Mouse (Mus musculus) intestine, postnatal 0 days (tissue): Measurements from ENCODE around the gene Cdk2. TPM values are rescaled to one million over a fixed set of nuclear protein-coding genes. Genes with fewer than 3 reads are reported as not detected.

ENCODE experiments used
- ATAC-seq: fragments of 200-750 bp; cut with Nextera tagmentation; 2 replicates; pipeline ENCODE4 v1.8.0; 2017; ENCODE audit warnings: mild to moderate bottlenecking, moderate TSS enrichment, moderate library complexity
- H3K27ac ChIP-seq: fragments of 300-500 bp; sonication (generic); 2 replicates; pipeline ENCODE4 v1.5.1; 2014; ENCODE audit warnings: mild to moderate bottlenecking, low read depth, low read length, moderate library complexity
- H3K27me3 ChIP-seq: fragments of 300-500 bp; sonication (generic); replicated peaks from 2 replicates; pipeline ENCODE4 v1.6.1; 2014; ENCODE audit warnings: low read length, mixed read lengths; ENCODE audit not compliant: control insufficient read depth, insufficient read depth
- H3K36me3 ChIP-seq: fragments of 300-500 bp; sonication (generic); 2 replicates; pipeline ENCODE4 v1.6.1; 2014; ENCODE audit warnings: mild to moderate bottlenecking, moderate library complexity; ENCODE audit not compliant: control insufficient read depth, insufficient read depth
- H3K4me1 ChIP-seq: fragments of 300-500 bp; sonication (generic); replicated peaks from 2 replicates; pipeline ENCODE4 v1.6.1; 2014; ENCODE audit warnings: antibody characterized with exemption, low read length, mixed read lengths; ENCODE audit not compliant: control insufficient read depth, insufficient read depth
- H3K4me2 ChIP-seq: fragments of 300-500 bp; sonication (generic); replicated peaks from 2 replicates; pipeline ENCODE4 v1.6.1; 2014; ENCODE audit warnings: low read depth, mild to moderate bottlenecking, moderate library complexity
- H3K4me3 ChIP-seq: fragments of 300-500 bp; sonication (generic); 2 replicates; pipeline ENCODE4 v1.5.1; 2014; ENCODE audit warnings: low read depth, low read length
- H3K9ac ChIP-seq: fragments of 300-500 bp; sonication (generic); 2 replicates; pipeline ENCODE4 v1.6.1; 2014; ENCODE audit warnings: mild to moderate bottlenecking, low read depth, low read length
- H3K9me3 ChIP-seq: fragments of 300-500 bp; sonication (generic); 2 replicates; pipeline ENCODE4 v1.6.1; 2016; ENCODE audit warnings: mixed run types; ENCODE audit not compliant: control insufficient read depth
- CTCF ChIP-seq: sonication (generic); IDR thresholded peaks from 2 replicates; pipeline ENCODE4 v1.5.1; 2016; ENCODE audit warnings: low read depth, mild to moderate bottlenecking, control low read depth, antibody characterized with exemption, moderate library complexity
- WGBS: fragments of 180-500 bp; shearing (Covaris S2); extraction: QIAGEN DNeasy Blood & Tissue Kit; methylation state at CpG from one replicate; pipeline ENCODE4 v1.1.7; 2014; 5-methylcytosine and 5-hydroxymethylcytosine counted together
- polyA plus RNA-seq: library from polyadenylated mRNA; unstranded; fragments of >200 nt; fragmentation: Nextera tagmentation; extraction: Ambion mirVana; gene quantifications from 2 replicates; pipeline ENCODE4 v1.2.1, GENCODE M21; 2015

The Cdk2 gene
- polyA plus RNA-seq, 1 experiment from 2014 or later, result 23.3 TPM

- ATAC-seq, result no peak
- no peaks in the 10 kb centered on the region for H3K27me3 ChIP-seq
- H3K27ac ChIP-seq, result no peak overlapping the region
- no peak overlapping the region for H3K9ac ChIP-seq
- no peaks in the 10 kb centered on the region for H3K9me3 ChIP-seq
- no peak overlapping the region for H3K4me3 ChIP-seq
- no peaks in the 10 kb centered on the region for H3K4me1 ChIP-seq
- H3K4me2 ChIP-seq, result no peak overlapping the region
- no peak for TF ChIP-seq CTCF
- H3K36me3 ChIP-seq, result no peaks in the 10 kb centered on the region
Measured at GRCm38 (mm10) chr10:128662465-128662864, 42.4 kb downstream of the Cdk2 start.

- H3K4me2 ChIP-seq, result no peak overlapping the region
- H3K9me3 ChIP-seq, result no peaks in the 10 kb centered on the region
- no peaks in the 10 kb centered on the region for H3K27me3 ChIP-seq
- no peak overlapping the region for H3K4me3 ChIP-seq
- no peaks in the 10 kb centered on the region for H3K4me1 ChIP-seq
- no peak for TF ChIP-seq CTCF
- 52% methylated on average over 9 of the region's 9 CpGs for WGBS
- H3K36me3 ChIP-seq, result no peaks in the 10 kb centered on the region
- no peak overlapping the region for H3K27ac ChIP-seq
- ATAC-seq, result no peak
- H3K9ac ChIP-seq, result no peak overlapping the region
Measured at GRCm38 (mm10) chr10:128659490-128659889, 45.3 kb downstream of the Cdk2 start.

GRCm38 (mm10) chr10:128657844-128658243 lies 47.0 kb downstream of the Cdk2 start:
- Histone ChIP-seq H3K36me3 (no peaks in the 10 kb centered on the region), H3K4me1 (no peaks in the 10 kb centered on the region), H3K4me3 (no peak overlapping the region), H3K27ac (no peak overlapping the region), H3K9me3 (no peaks in the 10 kb centered on the region), H3K9ac (no peak overlapping the region), H3K27me3 (no peaks in the 10 kb centered on the region), H3K4me2 (no peak overlapping the region)
- 63% methylated on average over 9 of the region's 9 CpGs for WGBS
- no peak for ATAC-seq
- TF ChIP-seq CTCF, result no peak

GRCm38 (mm10) chr10:128656731-128657130 lies 48.1 kb downstream of the Cdk2 start:
- Histone ChIP-seq H3K4me3 (no peak overlapping the region), H3K9me3 (no peaks in the 10 kb centered on the region), H3K27ac (no peak overlapping the region), H3K9ac (no peak overlapping the region), H3K4me1 (no peaks in the 10 kb centered on the region), H3K4me2 (no peak overlapping the region), H3K36me3 (no peaks in the 10 kb centered on the region), H3K27me3 (no peaks in the 10 kb centered on the region)
- ATAC-seq, result no peak
- 47% methylated on average over 1 of the region's 1 CpGs for WGBS
- no peak for TF ChIP-seq CTCF

- H3K4me1 ChIP-seq, result no peaks in the 10 kb centered on the region
- no peak overlapping the region for H3K9ac ChIP-seq
- TF ChIP-seq CTCF, result no peak
- H3K27me3 ChIP-seq, result no peaks in the 10 kb centered on the region
- WGBS, result 42% methylated on average over 3 of the region's 3 CpGs
- H3K36me3 ChIP-seq, result no peaks in the 10 kb centered on the region
- H3K9me3 ChIP-seq, result no peaks in the 10 kb centered on the region
- H3K4me2 ChIP-seq, result no peak overlapping the region
- ATAC-seq, result no peak
- H3K4me3 ChIP-seq, result no peak overlapping the region
- H3K27ac ChIP-seq, result no peak overlapping the region
Measured at GRCm38 (mm10) chr10:128655254-128655653, 49.6 kb downstream of the Cdk2 start.

- no peak overlapping the region for H3K27ac ChIP-seq
- H3K36me3 ChIP-seq, result no peaks in the 10 kb centered on the region
- H3K9ac ChIP-seq, result no peak overlapping the region
- WGBS, result 74% methylated on average over 4 of the region's 4 CpGs
- no peak overlapping the region for H3K4me2 ChIP-seq
- no peaks in the 10 kb centered on the region for H3K9me3 ChIP-seq
- H3K4me1 ChIP-seq, result no peaks in the 10 kb centered on the region
- H3K4me3 ChIP-seq, result no peak overlapping the region
- ATAC-seq, result no peak
- no peak for TF ChIP-seq CTCF
- no peaks in the 10 kb centered on the region for H3K27me3 ChIP-seq
Measured at GRCm38 (mm10) chr10:128653866-128654265, 51.0 kb downstream of the Cdk2 start.

Other genes with a start within 250 kb of the Cdk2 start
- gene Smarcc2, start 245.8 kb downstream of the Cdk2 start, polyA plus RNA-seq, result 31.1 and 31.6 TPM in 2 replicates
- 2,493 and 2,543 TPM in 2 replicates for gene Myl6, start 210.9 kb downstream of the Cdk2 start, polyA plus RNA-seq
- 1.3 and 1.8 TPM in 2 replicates for gene Myl6b, start 206.3 kb downstream of the Cdk2 start, polyA plus RNA-seq
- gene Esyt1, start 179.2 kb downstream of the Cdk2 start, polyA plus RNA-seq, result 11.7 and 12.5 TPM in 2 replicates
- gene Zc3h10, start 157.3 kb downstream of the Cdk2 start, polyA plus RNA-seq, result 10.0 and 10.4 TPM in 2 replicates
- 2,426 and 2,428 TPM in 2 replicates for gene Rpl41, start 155.7 kb downstream of the Cdk2 start, polyA plus RNA-seq
- 65.3 and 66.8 TPM in 2 replicates for gene Pa2g4, start 139.0 kb downstream of the Cdk2 start, polyA plus RNA-seq
- gene Erbb3, start 115.4 kb downstream of the Cdk2 start, polyA plus RNA-seq, result 22.3 and 23.8 TPM in 2 replicates
- gene Rps26, start 78.3 kb downstream of the Cdk2 start, polyA plus RNA-seq, result 519 and 548 TPM in 2 replicates
- 0.95 and 1.7 TPM in 2 replicates for gene Ikzf4, start 59.0 kb downstream of the Cdk2 start, polyA plus RNA-seq
- gene Suox, start 31.0 kb downstream of the Cdk2 start, polyA plus RNA-seq, result 5.1 and 5.4 TPM in 2 replicates
- 35.9 and 37.8 TPM in 2 replicates for gene Rab5b, start 8.8 kb downstream of the Cdk2 start, polyA plus RNA-seq
- gene Pmel, start 836 bp downstream of the Cdk2 start, polyA plus RNA-seq, result 0.55 and 0.86 TPM in 2 replicates
- 7.1 and 8.2 TPM in 2 replicates for gene Dgka, start 39.8 kb upstream of the Cdk2 start, polyA plus RNA-seq
- gene Pym1, start 42.9 kb upstream of the Cdk2 start, polyA plus RNA-seq, result 22.3 and 22.7 TPM in 2 replicates
- gene Mmp19, start 85.9 kb upstream of the Cdk2 start, polyA plus RNA-seq, result 0.97 and 1.4 TPM in 2 replicates
- gene Dnajc14, start 99.0 kb upstream of the Cdk2 start, polyA plus RNA-seq, result 28.2 and 31.8 TPM in 2 replicates
- 5.1 and 5.7 TPM in 2 replicates for gene Tmem198b, start 99.3 kb upstream of the Cdk2 start, polyA plus RNA-seq
- 90.3 and 92.1 TPM in 2 replicates for gene Sarnp, start 112.3 kb upstream of the Cdk2 start, polyA plus RNA-seq
- 70.2 and 70.4 TPM in 2 replicates for gene Ormdl2, start 116.6 kb upstream of the Cdk2 start, polyA plus RNA-seq
- gene Gdf11, start 186.7 kb upstream of the Cdk2 start, polyA plus RNA-seq, result 0.99 and 1.6 TPM in 2 replicates
- 939 and 945 TPM in 2 replicates for gene Cd63, start 196.0 kb upstream of the Cdk2 start, polyA plus RNA-seq
- gene Rdh5, start 217.9 kb upstream of the Cdk2 start, polyA plus RNA-seq, result 12.4 and 13.0 TPM in 2 replicates
- gene Bloc1s1, start 219.0 kb upstream of the Cdk2 start, polyA plus RNA-seq, result 248 and 257 TPM in 2 replicates
- gene Itga7, start 228.8 kb upstream of the Cdk2 start, polyA plus RNA-seq, result 3.1 and 3.6 TPM in 2 replicates